Mouse (Mus musculus): ENCODE data around the gene Gm47955.
"Not testable (repeated sequence)": the region's sequence is repeated elsewhere in the genome, so short reads cannot be mapped to it uniquely, and the experiment has no call there.

Gene Gm47955

GRCm38 (mm10) chr1:82959870-82960385 lies at the start of gene Gm47955:
Gene Gm47955 (plus strand): TSS chr1:82960286.
- DNase-seq (ENCODE audit: low spot score in 2 of 2): no peak

GRCm38 (mm10) chr1:82913025-82913424 lies 47.1 kb upstream of the Gm47955 start, which contains the start of gene A030005L19Rik:
Gene A030005L19Rik (plus strand): TSS chr1:82913325.
- DNase-seq (ENCODE audit: low spot score in 2 of 2): no peak

- not testable (repeated sequence) for DNase-seq (ENCODE audit: low spot score in 2 of 2)
Observed at GRCm38 (mm10) chr1:82913434-82913833, 46.7 kb upstream of the Gm47955 start.

GRCm38 (mm10) chr1:82924650-82925049 lies 35.4 kb upstream of the Gm47955 start, which contains the start of gene A030014E15Rik:
Gene A030014E15Rik (plus strand): TSS chr1:82924917.
- DNase-seq (ENCODE audit: low spot score in 2 of 2): no peak

GRCm38 (mm10) chr1:82930558-82930957 lies 29.5 kb upstream of the Gm47955 start:
- not testable (repeated sequence) for DNase-seq (ENCODE audit: low spot score in 2 of 2)

GRCm38 (mm10) chr1:82931326-82931725 lies 28.8 kb upstream of the Gm47955 start, which contains the start of gene Gm6217:
Gene Gm6217 (minus strand): TSS chr1:82931399.
- not testable (repeated sequence) for DNase-seq (ENCODE audit: low spot score in 2 of 2)

- DNase-seq (ENCODE audit: low spot score in 2 of 2): no peak
Observed at GRCm38 (mm10) chr1:82938666-82939065, 21.4 kb upstream of the Gm47955 start.

- DNase-seq (ENCODE audit: low spot score in 2 of 2): not testable (repeated sequence)
Observed at GRCm38 (mm10) chr1:82942505-82942904, 17.6 kb upstream of the Gm47955 start.

GRCm38 (mm10) chr1:82943295-82943694 lies 16.8 kb upstream of the Gm47955 start, which contains the start of gene A030003K21Rik:
Gene A030003K21Rik (minus strand): TSS chr1:82943388.
- not testable (repeated sequence) for DNase-seq (ENCODE audit: low spot score in 2 of 2)

- DNase-seq (ENCODE audit: low spot score in 2 of 2): not testable (repeated sequence)
Observed at GRCm38 (mm10) chr1:82946029-82946428, 14.1 kb upstream of the Gm47955 start.

- DNase-seq (ENCODE audit: low spot score in 2 of 2): no peak
Observed at GRCm38 (mm10) chr1:82948601-82949000, 11.5 kb upstream of the Gm47955 start.

- not testable (repeated sequence) for DNase-seq (ENCODE audit: low spot score in 2 of 2)
Observed at GRCm38 (mm10) chr1:82955913-82956312, 4.2 kb upstream of the Gm47955 start, which contains the start of gene Gm7544. Gene Gm7544 (minus strand): TSS chr1:82956013.

- DNase-seq (ENCODE audit: low spot score in 2 of 2): no peak
Observed at GRCm38 (mm10) chr1:82966413-82966812, 6.3 kb downstream of the Gm47955 start.

GRCm38 (mm10) chr1:82972046-82972445 lies 12.0 kb downstream of the Gm47955 start:
- DNase-seq (ENCODE audit: low spot score in 2 of 2): peak; percentile 18 to 21

- no peak for DNase-seq (ENCODE audit: low spot score in 2 of 2)
Observed at GRCm38 (mm10) chr1:82973244-82973643, 13.2 kb downstream of the Gm47955 start.

GRCm38 (mm10) chr1:82973901-82974300 lies 13.8 kb downstream of the Gm47955 start:
- DNase-seq (ENCODE audit: low spot score in 2 of 2): no peak

- DNase-seq (ENCODE audit: low spot score in 2 of 2): no peak
Observed at GRCm38 (mm10) chr1:82974342-82974741, 14.3 kb downstream of the Gm47955 start.

GRCm38 (mm10) chr1:82975750-82976149 lies 15.7 kb downstream of the Gm47955 start:
- no peak for DNase-seq (ENCODE audit: low spot score in 2 of 2)

GRCm38 (mm10) chr1:82977840-82978239 lies 17.8 kb downstream of the Gm47955 start:
- DNase-seq (ENCODE audit: low spot score in 2 of 2): no peak

GRCm38 (mm10) chr1:82986738-82987137 lies 26.7 kb downstream of the Gm47955 start:
- no peak for DNase-seq (ENCODE audit: low spot score in 2 of 2)

GRCm38 (mm10) chr1:82987530-82988198 lies 27.6 kb downstream of the Gm47955 start:
- DNase-seq (ENCODE audit: low spot score in 2 of 2): peak; percentile 11 to 66

GRCm38 (mm10) chr1:82991062-82991461 lies 31.0 kb downstream of the Gm47955 start:
- DNase-seq (ENCODE audit: low spot score in 2 of 2): no peak

GRCm38 (mm10) chr1:82991596-82991995 lies 31.5 kb downstream of the Gm47955 start:
- DNase-seq (ENCODE audit: low spot score in 2 of 2): no peak
